Mouse (Mus musculus): ENCODE data around the gene Atp2b2. TPM values are rescaled to one million over a fixed set of nuclear protein-coding genes. Genes with fewer than 3 reads are reported as not detected.
A peak's percentile ranks its signal among the peaks of the same experiment; 100 is the strongest.

Atp2b2 gene
- polyA plus RNA-seq, 1 experiment from 2014 or later, result 37.9 TPM

- Histone ChIP-seq H3K9me3 (replicated peaks) (no peaks in the 10 kb centered on the region), H3K4me2 (no peak overlapping the region)
These were observed 15.8 kb upstream of the Atp2b2 start for GRCm38 (mm10) chr6:114058030-114058808.

GRCm38 (mm10) chr6:114055311-114055710 is 12.9 kb upstream of the Atp2b2 start:
- Histone ChIP-seq H3K4me2 (no peak overlapping the region), H3K9me3 (replicated peaks) (no peaks in the 10 kb centered on the region), H3K4me3 (replicated peaks) (no peak overlapping the region), H3K4me1 (peaks cover 8% of the 10 kb centered on the region; the same call in 1 of the 2 replicates), H3K27me3 (replicated peaks) (no peaks in the 10 kb centered on the region), H3K27ac (replicated peaks) (no peak overlapping the region), H3K36me3 (no peaks in the 10 kb centered on the region), H3K9ac (replicated peaks) (no peak overlapping the region)
- 88% methylated on average over 7 of the region's 7 CpGs for WGBS
- no peak for ATAC-seq (ENCODE audit: low FRiP score)

More at GRCm38 (mm10) chr6:114058030-114058808, 15.8 kb upstream of the Atp2b2 start:
- Histone ChIP-seq H3K9ac (replicated peaks) (no peak overlapping the region), H3K27me3 (replicated peaks) (no peaks in the 10 kb centered on the region), H3K36me3 (no peaks in the 10 kb centered on the region), H3K4me1 (peaks cover 8% of the 10 kb centered on the region; the same call in 1 of the 2 replicates), H3K27ac (replicated peaks) (no peak overlapping the region), H3K4me3 (replicated peaks) (no peak overlapping the region)
- WGBS, result 56% methylated on average over 15 of the region's 15 CpGs
- no peak for ATAC-seq (ENCODE audit: low FRiP score)

DNA sequence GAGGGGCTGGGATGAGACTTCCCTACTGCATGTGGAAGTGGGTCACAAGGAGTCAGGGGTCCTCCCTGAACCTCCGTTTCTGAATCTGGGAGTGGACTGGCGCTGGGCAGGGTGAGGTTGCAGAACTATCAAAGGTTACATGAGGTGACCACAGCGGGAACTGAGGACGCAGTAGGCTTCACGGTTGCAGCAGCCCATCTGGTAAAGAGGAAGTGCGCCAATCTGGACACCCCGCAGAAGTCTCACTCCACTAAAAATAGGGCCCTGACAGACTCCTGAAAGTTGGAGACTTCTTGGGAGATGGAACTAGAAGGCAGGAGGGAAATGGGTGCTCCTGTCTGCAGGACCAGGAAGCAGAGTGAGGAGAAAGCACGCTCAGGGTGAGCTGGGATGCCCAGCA is 2.5 kb upstream of the Atp2b2 start:
- 88% methylated on average over 8 of the region's 8 CpGs for WGBS
- no peak overlapping the region for H3K9ac ChIP-seq (replicated peaks)
- H3K4me1 ChIP-seq, result peaks cover 16% of the 10 kb centered on the region
- H3K4me3 ChIP-seq (replicated peaks), result no peak overlapping the region
- no peaks in the 10 kb centered on the region for H3K36me3 ChIP-seq
- no peak overlapping the region for H3K4me2 ChIP-seq
- peaks cover 37% of the 10 kb centered on the region for H3K27me3 ChIP-seq (replicated peaks)
- no peak overlapping the region for H3K27ac ChIP-seq (replicated peaks)
- H3K9me3 ChIP-seq (replicated peaks), result no peaks in the 10 kb centered on the region
- ATAC-seq (ENCODE audit: low FRiP score), result no peak

DNA sequence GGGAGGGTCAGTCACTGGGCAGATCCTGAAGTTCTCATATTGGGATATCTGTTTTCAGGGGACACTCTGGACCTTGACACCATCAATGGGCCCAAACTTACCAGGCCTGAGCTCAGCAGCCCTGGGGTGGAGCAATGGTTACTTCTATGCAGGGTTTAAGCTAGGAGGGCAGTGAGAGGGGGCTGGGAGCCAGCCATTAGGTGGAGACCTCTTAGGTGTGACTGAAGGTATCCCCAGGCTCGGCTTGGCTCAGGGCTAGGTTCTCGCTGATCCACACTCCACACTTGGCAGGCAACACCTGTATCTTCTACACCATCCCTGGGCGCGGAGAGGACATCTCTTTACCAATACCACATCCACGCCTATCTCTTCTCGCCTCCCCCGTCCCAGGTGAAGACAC is 423 bp upstream of the Atp2b2 start:
- ATAC-seq (ENCODE audit: low FRiP score), result no peak
- peaks cover 16% of the 10 kb centered on the region for H3K4me1 ChIP-seq

GRCm38 (mm10) chr6:114041911-114042284 is 515 bp downstream of the Atp2b2 start:
- H3K4me1 ChIP-seq, result peaks cover 16% of the 10 kb centered on the region
- no peaks in the 10 kb centered on the region for H3K36me3 ChIP-seq
- peak overlapping the region; percentile 94 for H3K4me2 ChIP-seq
- peaks cover 44% of the 10 kb centered on the region for H3K27me3 ChIP-seq (replicated peaks)
- peak overlapping the region; percentile 73 for H3K9ac ChIP-seq (replicated peaks)
- WGBS, result under 1% methylated on average over 28 of the region's 52 CpGs
- peak overlapping the region; percentile 62 for H3K4me3 ChIP-seq (replicated peaks)
- peak; percentile 63; the same call in 1 of the 2 replicates for ATAC-seq (ENCODE audit: low FRiP score)
- no peaks in the 10 kb centered on the region for H3K9me3 ChIP-seq (replicated peaks)
- peak overlapping the region; percentile 41; the same call in 1 of the 2 replicates for H3K27ac ChIP-seq (replicated peaks)

More for the DNA sequence above, 423 bp upstream of the Atp2b2 start:
- Histone ChIP-seq H3K27ac (replicated peaks) (no peak overlapping the region), H3K36me3 (no peaks in the 10 kb centered on the region), H3K9me3 (replicated peaks) (no peaks in the 10 kb centered on the region), H3K27me3 (replicated peaks) (peaks cover 44% of the 10 kb centered on the region), H3K4me2 (peak overlapping the region; percentile 94; the same call in 1 of the 2 replicates), H3K4me3 (replicated peaks) (no peak overlapping the region), H3K9ac (replicated peaks) (no peak overlapping the region)
- WGBS, result 92% methylated on average over 7 of the region's 7 CpGs

DNA sequence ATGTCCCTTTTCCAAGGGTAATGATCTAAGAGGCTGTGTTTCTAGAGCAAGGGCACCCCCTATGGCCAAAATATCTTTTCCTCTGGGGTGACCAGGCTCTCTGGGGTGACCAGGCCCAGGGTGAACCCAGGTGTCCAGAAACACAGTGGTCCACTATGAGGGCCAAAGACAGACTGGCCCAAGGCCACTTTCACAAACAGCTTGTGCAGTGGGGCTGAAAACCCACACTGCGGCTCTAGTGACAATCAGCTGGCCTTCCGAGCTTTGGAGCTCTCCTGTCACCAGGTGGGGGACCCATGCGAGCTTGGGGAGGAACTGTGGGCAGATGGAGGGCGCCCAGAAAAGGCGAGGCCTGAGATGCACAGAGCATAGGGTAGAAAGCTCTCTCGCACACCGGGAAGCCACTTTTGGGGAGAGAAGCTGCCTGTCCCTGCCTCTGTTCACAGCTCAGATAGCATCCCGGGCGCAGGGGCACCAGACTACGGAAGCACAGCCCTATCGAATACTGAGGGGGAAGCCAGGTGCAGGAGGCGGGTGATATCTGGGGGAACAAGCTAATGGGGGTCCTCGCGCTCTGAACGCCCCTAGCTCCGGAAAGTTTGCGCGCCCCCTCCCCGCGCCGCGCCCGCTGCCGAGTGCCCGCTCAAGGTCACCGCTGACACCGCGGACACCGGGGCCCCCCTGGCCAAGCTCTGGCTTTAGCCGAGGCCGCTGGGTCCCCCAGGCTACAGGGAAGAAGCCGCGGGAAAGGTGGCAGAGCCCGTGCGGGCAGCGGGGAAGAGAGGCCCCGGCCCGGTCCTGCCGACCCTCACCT is 1.1 kb downstream of the Atp2b2 start:
- peak; percentile 62; the same call in 1 of the 2 replicates for ATAC-seq (ENCODE audit: low FRiP score)
- no peaks in the 10 kb centered on the region for H3K9me3 ChIP-seq (replicated peaks)
- no peaks in the 10 kb centered on the region for H3K36me3 ChIP-seq
- 2% methylated on average over 33 of the region's 39 CpGs for WGBS
- H3K4me1 ChIP-seq, result peaks cover 16% of the 10 kb centered on the region
- peak overlapping the region; percentile 94 for H3K4me2 ChIP-seq
- peak overlapping the region; percentile 73 for H3K9ac ChIP-seq (replicated peaks)
- peak overlapping the region; percentile 62 for H3K4me3 ChIP-seq (replicated peaks)
- H3K27ac ChIP-seq (replicated peaks), result peak overlapping the region; percentile 41; the same call in 1 of the 2 replicates
- H3K27me3 ChIP-seq (replicated peaks), result peaks cover 44% of the 10 kb centered on the region

DNA sequence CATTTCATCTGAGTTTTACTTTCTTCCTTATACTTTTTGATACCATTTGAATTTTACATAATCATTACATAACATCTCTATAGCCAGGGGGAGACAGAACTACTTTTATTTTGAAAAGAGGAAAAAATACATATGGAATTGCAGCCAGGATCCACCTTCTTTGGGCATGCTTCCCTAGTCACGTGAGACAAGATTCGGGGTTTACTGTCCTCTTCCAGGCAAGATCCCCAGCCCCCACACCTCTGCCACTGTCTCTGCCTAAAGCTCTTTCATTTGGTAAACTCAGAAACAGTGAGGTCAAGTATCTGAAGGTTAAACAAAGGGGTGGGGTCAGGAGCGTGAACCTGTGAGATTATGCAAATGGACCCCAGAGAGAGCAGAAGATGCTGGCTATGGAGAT is 6.7 kb downstream of the Atp2b2 start:
- no peak for ATAC-seq (ENCODE audit: low FRiP score)
- no peak overlapping the region for H3K9ac ChIP-seq (replicated peaks)
- no peaks in the 10 kb centered on the region for H3K9me3 ChIP-seq (replicated peaks)
- H3K27ac ChIP-seq (replicated peaks), result no peak overlapping the region
- WGBS, result 63% methylated on average over 3 of the region's 3 CpGs
- H3K4me3 ChIP-seq (replicated peaks), result no peak overlapping the region
- peaks cover 13% of the 10 kb centered on the region for H3K27me3 ChIP-seq (replicated peaks)
- H3K4me2 ChIP-seq, result no peak overlapping the region
- no peaks in the 10 kb centered on the region; the same call in 1 of the 2 replicates for H3K4me1 ChIP-seq
- H3K36me3 ChIP-seq, result no peaks in the 10 kb centered on the region

DNA sequence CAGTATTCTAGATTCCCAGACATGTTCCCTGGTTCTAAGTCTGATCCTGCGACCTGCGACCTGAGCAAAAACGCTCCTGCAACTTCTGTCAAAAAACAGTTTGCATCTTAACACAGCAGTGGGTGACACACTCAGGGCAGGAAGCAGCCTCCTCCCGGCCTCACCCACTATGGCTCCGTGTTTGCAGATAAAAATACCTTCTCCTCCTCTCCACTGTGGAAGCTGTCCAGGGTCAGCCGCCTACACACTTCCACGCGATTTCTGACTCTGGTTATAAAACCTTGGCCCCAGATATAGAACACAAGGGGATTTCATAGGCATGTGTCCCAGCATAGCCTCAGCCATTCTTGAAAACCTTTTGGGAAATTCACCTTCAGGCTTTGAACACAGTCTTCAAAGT is 9.6 kb downstream of the Atp2b2 start:
- H3K4me2 ChIP-seq, result no peak overlapping the region
- no peaks in the 10 kb centered on the region for H3K36me3 ChIP-seq
- no peak overlapping the region for H3K9ac ChIP-seq (replicated peaks)
- no peak overlapping the region for H3K27ac ChIP-seq (replicated peaks)
- no peak for ATAC-seq (ENCODE audit: low FRiP score)
- no peak overlapping the region for H3K4me3 ChIP-seq (replicated peaks)
- no peaks in the 10 kb centered on the region for H3K9me3 ChIP-seq (replicated peaks)
- H3K4me1 ChIP-seq, result no peaks in the 10 kb centered on the region
- no peaks in the 10 kb centered on the region for H3K27me3 ChIP-seq (replicated peaks)
- 85% methylated on average over 8 of the region's 8 CpGs for WGBS

GRCm38 (mm10) chr6:114023794-114024193 is 18.6 kb downstream of the Atp2b2 start:
- 81% methylated on average over 2 of the region's 2 CpGs for WGBS

DNA sequence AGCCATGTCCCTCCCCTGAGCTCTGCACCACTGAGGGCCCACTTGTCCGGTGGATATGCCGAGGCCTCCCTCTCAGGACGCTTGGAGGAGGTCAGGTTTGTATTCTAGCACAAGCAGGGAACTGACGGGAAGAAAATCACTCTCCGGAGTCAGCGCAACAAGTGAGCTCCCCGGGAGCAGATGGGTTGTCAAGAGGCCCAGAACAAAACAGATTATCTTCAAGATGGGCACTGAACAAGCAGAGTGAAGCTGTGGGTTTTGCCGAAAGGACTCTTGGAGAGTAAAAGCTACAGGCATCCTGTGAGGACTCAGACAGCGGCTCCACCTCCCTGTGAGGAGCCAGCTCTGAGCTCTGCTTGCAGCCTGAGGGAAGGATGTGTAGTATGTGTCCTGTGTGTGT is 20.3 kb downstream of the Atp2b2 start:
- Histone ChIP-seq H3K4me1 (no peaks in the 10 kb centered on the region), H3K9me3 (replicated peaks) (no peaks in the 10 kb centered on the region), H3K9ac (replicated peaks) (no peak overlapping the region), H3K4me3 (replicated peaks) (no peak overlapping the region), H3K27ac (replicated peaks) (no peak overlapping the region), H3K4me2 (no peak overlapping the region), H3K36me3 (no peaks in the 10 kb centered on the region), H3K27me3 (replicated peaks) (no peaks in the 10 kb centered on the region)
- no peak for ATAC-seq (ENCODE audit: low FRiP score)
- 79% methylated on average over 9 of the region's 9 CpGs for WGBS

More at GRCm38 (mm10) chr6:114023794-114024193, 18.6 kb downstream of the Atp2b2 start:
- Histone ChIP-seq H3K9ac (replicated peaks) (no peak overlapping the region), H3K9me3 (replicated peaks) (no peaks in the 10 kb centered on the region), H3K36me3 (no peaks in the 10 kb centered on the region), H3K4me1 (no peaks in the 10 kb centered on the region), H3K27ac (replicated peaks) (no peak overlapping the region), H3K4me2 (no peak overlapping the region), H3K27me3 (replicated peaks) (no peaks in the 10 kb centered on the region), H3K4me3 (replicated peaks) (no peak overlapping the region)
- ATAC-seq (ENCODE audit: low FRiP score), result no peak

- Histone ChIP-seq H3K27me3 (replicated peaks) (no peaks in the 10 kb centered on the region), H3K4me2 (no peak overlapping the region)
- WGBS, result 64% methylated on average over 5 of the region's 5 CpGs
These were observed 28.6 kb downstream of the Atp2b2 start for GRCm38 (mm10) chr6:114013801-114014200.

More at GRCm38 (mm10) chr6:114013801-114014200, 28.6 kb downstream of the Atp2b2 start:
- no peaks in the 10 kb centered on the region for H3K9me3 ChIP-seq (replicated peaks)
- ATAC-seq (ENCODE audit: low FRiP score), result no peak
- H3K36me3 ChIP-seq, result no peaks in the 10 kb centered on the region
- H3K9ac ChIP-seq (replicated peaks), result no peak overlapping the region
- H3K27ac ChIP-seq (replicated peaks), result no peak overlapping the region
- no peak overlapping the region for H3K4me3 ChIP-seq (replicated peaks)
- peaks cover 7% of the 10 kb centered on the region; the same call in 1 of the 2 replicates for H3K4me1 ChIP-seq
